Mouse (Mus musculus) right cerebral cortex, postnatal 14 days (tissue): ENCODE results near the gene Csrnp3.
A peak's percentile ranks its signal among the peaks of the same experiment; 100 is the strongest.

Experiments used
- DNase-seq: peaks from one replicate; pipeline ENCODE4 v3.0.0; 2022

Gene Csrnp3

DNA sequence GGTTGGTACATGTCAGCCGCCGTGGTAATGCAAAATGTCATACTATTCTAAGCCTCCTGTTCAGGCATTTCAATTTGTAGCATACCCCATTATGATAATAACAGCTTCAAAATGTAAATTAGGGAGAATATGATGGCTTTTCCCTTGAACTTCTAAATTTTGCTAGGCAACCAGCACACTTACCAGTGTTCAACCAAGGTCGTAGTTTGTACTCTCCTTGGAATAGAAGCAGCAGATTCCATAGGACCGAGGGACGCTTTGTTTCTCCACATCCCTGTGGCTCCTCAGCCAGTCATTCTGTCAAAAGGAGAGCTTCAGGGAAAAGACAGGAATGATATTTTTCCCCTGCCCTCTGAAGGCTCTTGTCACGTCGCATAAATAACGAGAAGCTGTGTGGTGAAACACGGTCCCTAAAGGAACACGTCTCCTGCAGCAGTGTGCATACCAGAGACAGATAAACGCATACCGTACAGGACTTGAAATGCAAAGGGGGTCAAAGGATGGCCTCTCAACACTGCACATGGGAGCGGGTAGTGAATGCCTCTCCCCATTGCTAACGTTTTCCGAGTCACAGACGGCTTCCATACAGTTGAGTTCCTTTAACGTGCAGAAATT, 108.3 kb downstream of the Csrnp3 start:
- no peak for DNase-seq

DNA sequence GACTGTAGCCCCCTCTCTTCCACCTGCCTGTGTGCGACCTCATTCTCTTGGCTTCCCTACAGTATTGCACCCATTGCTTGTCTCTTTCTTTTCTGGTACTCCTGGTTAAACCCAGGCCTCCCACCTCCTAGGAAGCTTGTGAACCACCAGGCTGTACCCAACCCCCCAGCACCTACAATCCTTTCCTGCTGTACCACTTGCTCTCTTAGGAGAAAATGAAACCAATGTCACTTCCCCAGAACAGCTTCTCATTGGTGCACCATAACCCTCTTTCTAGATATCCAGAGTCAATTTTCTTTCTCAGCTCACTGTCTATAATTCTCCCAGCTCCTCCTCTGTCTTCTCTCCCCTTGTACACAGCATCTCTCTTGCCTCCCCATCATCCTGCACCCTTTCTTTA, 110.2 kb downstream of the Csrnp3 start:
- no peak for DNase-seq

DNA sequence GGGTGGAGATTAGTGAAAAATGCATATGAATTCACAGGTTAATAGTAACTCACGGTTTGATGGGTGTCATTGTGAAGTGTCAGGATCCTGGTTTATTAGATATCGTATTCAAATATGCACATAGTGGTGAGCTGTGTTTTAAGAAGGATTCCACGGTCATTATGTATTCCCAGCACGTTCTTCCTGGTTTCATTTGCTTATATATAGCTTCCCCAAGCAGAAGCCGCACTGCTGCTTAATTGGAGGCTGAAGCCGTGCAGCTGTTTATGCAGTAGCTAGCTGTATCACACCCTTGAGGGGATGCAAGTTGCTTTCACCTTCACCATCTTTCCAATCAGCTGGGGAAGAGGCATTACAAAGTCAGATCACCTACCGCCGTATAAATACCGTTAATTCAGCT, 111.2 kb downstream of the Csrnp3 start:
- DNase-seq, result no peak

DNA sequence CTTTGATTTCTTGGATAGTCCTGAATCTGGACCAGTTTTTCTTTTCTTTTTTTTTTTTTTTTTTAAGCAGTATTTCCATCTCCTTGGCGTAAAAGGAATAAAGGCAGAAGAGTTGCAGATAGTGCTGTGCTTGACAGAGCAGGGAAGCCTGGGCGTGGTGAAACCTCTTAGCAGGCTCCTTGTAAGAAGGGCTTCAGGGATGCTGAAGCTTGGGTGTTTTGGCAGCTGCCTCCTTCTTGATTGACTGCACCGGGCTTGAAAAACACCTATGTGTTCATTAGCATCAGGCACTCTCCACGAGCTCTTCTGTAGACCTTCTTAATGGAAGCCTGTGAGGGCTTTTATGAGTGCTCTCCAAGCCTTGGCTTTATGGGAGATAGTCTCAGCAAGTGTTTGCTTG, 117.9 kb downstream of the Csrnp3 start:
- no peak for DNase-seq

DNA sequence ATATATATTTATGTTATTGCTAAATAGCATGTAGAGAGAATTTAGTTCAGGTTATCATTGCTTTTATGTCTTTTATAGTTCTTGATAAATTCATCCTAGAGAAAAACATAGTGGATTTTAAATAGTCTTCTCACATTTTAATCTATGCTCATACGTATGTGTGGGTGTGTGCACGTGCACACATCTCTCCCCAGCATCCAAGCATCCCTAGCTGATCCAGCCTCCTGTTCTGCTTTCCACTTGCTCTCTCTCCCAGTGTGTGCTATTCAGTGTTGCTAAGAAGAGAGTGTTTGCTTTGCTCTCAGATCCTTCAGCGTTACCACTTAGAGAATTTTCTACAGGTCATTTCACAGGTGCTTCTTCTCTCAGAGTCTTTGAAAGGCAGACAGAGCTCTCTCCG, 123.2 kb downstream of the Csrnp3 start:
- no peak for DNase-seq

DNA sequence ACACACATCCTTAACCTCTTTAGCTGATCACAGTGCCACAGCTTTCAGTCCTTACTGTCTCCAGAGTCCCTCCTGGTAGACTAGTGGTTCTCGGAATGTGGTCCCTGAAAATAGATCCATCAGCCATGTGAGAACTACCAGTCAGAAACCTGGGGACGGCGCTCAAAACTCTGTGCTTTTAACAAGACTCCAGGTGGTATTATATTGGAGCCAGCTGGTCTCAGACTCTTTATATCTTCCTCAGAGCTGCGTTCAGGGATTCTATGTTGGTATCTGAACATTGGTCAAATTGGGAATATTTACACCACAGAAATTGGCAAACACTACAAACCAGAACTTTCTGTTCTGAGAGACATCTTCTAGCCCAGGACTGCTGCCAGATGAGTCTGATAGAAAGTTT, 128.3 kb downstream of the Csrnp3 start:
- no peak for DNase-seq

DNA sequence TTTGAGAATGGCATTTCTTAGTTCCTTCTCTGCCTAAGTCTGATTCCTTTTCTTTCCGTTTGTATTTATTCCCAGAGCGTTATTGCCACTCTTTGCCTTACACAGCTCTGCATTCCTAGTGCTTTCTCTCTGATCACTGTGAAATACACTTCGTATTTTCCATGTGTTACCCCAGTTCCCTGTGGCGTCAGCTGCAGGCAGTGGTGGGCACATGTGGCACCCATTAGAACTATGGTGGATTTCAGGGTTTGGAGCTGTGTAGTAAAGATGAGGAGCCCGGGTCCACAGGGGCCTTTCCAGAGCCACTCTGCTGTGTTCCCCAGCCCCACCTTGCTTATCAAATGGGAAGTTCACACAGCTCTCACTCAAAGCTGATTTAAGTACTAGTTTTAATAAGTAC, 129.8 kb downstream of the Csrnp3 start:
- no peak for DNase-seq

DNA sequence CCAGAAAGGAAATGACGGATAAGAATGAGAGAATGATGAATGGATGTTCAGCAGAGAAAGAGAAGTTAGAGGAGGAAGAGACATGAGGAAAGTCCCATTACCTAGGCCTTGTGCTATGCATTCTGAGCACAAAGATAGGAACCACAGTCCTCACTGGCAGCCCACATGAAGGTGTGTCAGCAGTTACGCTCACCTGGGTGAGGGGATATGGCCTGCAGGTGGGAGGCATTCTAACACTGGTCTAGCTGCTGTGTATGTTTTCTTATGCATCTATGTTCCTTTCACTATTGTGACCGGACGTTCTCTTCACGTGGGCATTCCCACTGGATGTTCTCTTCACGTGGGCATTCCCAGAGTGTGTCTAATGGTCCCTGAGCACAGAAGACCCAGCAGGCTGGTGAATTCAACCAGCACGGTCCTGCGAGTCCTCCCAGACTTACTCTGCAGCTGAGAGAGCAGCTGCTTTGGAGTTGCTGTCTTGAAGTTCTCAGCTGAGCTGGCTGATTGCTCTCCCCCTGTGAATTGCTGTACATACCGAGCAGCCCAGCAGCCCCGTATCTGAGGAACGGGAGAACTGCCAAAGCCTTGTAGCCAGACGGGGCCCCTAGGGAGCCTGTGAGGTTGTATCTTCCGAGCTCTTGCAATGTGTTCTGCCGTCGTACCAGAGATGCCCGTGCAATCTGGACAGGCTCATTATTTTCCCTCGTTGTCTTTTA, 133.9 kb downstream of the Csrnp3 start:
- peak; percentile 21 for DNase-seq

DNA sequence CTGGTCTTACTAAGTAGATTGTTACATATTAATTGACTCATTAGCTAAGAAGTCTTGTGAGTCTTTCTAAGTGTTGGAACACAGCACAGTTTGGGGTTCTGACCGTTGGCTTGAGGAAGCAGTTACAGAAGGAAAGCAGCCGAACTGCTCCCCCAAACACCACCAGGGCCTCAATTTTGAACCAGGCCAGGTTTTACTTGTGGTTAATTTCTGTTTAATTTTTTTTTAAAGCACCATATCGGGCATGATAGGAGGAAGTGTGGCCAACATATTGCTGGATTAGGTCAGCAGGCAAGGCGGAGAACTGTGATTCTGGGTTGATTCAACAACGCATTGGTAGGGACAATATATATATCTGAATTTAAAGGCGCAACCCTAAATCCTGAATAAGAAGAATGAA, 135.9 kb downstream of the Csrnp3 start:
- no peak for DNase-seq

DNA sequence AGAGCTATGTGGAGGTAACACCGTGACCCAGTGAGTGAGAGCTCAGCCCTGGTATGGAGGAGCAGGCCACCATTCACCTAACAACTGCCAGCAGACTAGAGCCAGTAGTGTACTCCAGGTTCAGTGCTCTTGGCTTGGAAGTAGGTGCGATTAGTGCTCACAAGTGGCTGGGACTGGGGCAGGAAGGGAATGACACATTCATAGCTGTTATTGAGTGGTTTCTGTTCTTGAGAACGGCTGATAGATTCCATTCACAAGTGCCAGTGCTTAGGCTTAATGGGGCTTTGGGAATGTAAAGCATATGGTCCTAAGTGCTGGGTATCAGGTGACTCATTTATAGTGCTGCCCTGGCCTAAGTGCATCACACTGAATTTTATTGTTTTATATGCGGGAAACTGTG, 136.4 kb downstream of the Csrnp3 start:
- DNase-seq, result no peak

DNA sequence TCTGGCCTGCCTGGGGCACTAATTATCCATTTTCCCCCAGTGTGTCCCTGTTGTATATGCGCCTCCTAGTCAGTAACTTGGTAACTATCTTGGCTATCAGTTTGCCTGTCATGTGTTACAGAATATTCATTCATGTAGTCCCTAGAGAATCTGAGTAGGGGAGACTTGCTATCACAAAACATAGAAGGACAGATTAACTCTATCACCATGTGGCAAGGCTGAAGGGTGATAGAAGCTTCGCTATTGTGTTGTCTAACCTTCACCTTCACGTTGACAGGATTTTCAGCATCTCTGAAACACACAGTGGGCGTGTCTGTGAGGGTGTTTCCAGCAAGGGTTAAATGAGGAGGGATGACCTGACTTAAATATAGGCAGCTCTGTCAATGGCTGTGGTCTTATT, 140.1 kb downstream of the Csrnp3 start:
- no peak for DNase-seq

DNA sequence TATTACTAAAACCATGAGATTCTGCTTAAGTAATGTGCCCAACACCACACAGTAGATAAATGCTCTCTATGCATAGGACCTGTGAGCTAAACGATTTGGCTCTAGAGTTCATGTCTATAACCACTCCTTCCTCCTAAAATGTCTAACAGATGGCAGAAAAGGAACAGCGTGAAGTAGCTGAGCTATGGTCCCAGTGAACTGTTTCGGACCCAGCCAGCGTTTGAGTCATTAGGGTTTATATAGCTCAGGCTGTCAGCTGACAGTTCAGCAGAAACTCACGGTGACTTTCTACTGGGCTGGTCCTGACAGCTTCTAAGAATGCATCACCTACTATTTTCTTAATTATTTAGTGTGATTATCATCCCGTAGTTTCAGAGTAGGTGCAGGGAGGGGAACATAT, 141.5 kb downstream of the Csrnp3 start:
- no peak for DNase-seq

DNA sequence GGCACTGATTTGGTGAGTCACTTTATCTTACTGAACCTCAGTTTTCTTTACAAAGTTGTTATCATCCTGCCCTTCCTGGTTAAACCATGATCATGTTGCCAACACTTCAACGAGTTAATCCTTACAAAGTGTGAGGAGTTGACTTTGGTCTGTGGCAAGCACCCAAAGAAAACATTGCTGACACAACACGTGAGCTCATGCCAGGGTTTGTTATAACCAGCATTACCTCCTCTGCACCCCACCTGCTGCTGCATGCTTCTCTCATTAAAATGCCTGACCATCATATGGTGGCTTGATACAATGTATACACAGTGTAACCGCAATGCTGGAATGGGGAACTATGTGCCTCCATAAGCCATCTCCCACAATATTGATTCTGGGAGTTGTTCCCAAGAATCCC, 142.0 kb downstream of the Csrnp3 start:
- DNase-seq, result no peak

DNA sequence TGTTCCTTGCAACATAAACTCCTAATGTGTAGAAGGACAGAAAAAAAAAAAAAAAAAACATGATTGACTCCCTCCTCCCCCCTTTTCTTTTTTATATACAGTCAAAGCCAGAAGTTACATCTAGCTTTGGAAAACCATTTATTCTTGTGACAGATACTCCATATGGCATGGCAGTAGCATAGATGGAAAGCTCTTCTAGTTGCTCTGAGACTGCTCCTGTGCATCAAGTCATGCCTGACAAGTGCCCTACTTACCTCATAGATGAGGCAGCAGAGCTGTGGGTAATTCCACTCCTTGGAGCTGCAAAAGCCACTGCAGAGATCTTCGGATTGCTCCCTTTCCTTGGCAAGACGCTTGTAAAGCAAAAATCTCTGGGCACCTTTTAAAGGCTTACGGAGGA, 143.2 kb downstream of the Csrnp3 start:
- no peak for DNase-seq

DNA sequence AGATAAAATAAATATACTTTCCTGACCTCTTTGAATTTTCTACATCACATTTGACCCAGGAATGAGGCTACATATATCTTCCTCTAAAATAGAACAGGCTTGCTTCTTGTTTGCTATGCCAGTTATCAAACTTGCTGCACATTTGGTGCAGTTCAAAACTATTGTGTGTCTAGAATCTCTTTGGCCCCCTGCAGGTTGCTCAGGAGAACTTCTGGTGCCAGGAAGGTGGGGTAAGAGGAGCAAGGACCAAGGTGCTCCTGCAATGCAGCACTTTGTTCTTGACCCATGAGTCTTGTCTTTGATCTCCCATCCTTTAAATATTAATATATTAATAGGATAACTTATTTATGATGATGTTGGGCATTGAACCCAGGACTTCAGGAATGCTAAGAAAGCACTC, 144.5 kb downstream of the Csrnp3 start:
- DNase-seq, result no peak

DNA sequence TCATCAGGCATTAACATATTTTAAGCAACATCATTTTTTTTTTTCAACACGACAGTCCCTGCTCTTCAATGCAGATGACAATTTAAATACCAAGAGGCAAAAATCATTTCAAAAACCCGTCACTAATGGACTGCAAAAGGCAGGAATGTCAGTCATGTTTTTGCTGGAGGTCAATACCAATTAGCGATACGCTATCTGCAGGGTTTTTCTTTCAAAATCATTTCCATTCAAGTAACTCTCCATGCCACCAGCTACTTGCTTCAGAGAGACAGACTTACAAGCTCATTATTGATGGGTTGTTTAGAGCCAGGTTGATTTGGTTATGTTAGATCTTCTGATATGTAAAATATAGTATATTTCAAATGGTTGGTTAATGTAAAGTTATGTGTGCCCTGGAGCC, 145.2 kb downstream of the Csrnp3 start:
- DNase-seq, result no peak

DNA sequence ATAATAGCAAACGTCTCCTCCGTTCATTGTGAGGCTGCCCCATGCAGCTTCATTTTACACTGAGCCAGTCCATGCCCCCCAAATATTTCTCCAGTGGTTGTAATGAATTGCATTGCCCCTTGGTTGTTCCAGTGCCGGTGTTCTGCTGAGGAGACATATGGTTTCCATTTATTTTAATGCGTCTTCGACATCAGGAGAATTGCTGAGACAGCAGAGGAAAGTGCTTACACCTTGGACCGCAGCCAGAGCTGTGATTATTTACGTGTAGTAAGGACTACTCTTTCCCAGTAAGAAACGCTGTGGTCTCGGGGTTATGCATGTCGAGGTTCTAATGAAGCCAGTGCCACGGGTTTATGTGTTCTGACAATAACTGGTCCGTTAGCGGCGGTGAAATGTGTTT, 147.8 kb downstream of the Csrnp3 start:
- no peak for DNase-seq

DNA sequence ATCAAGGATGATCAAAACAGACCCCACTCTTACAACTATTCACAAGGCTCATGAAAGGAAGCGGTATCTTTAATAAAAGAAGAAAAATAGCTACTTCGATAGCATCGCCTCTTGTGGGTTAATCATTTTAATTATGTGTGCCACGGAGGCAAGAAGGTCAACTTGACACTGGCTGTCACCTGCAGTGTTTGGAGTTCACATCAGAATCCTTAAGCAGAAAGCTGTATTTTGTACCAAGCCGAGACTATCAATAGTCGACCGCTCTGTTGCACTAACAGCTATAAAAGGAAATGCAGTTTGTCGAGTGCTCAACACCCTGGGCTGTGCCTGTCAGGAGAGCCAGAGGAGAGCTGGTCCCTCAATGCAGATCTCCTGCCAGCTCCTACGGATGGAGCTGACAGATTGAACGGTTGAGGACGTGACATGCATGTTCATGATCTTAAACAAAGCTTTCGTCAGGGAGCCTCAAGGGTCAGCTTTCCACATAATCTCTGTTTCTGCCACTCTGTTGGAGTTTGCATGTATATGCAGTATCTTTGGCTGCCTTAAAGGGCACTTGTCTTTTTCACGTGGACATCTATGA, 149.4 kb downstream of the Csrnp3 start:
- no peak for DNase-seq

DNA sequence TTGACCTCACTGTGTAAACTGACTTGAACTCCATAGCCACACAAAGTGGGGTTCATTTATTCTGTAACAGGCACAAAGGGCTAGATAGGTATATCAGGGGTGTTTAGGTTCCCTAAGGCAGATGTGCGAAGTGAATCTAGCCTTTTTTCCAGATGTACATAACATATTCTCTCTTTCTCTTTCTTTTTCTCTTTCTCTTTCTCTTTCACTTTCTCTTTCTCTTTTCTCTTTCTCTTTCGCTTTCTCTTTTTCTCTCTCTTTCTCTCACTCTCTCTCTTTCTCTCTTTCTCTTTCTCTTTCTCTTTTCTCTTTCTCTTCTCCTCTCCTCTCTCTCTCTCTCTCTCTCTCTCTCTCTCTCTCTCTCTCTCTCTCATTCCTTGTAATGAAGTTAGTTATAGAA, 153.2 kb downstream of the Csrnp3 start:
- DNase-seq, result no peak

DNA sequence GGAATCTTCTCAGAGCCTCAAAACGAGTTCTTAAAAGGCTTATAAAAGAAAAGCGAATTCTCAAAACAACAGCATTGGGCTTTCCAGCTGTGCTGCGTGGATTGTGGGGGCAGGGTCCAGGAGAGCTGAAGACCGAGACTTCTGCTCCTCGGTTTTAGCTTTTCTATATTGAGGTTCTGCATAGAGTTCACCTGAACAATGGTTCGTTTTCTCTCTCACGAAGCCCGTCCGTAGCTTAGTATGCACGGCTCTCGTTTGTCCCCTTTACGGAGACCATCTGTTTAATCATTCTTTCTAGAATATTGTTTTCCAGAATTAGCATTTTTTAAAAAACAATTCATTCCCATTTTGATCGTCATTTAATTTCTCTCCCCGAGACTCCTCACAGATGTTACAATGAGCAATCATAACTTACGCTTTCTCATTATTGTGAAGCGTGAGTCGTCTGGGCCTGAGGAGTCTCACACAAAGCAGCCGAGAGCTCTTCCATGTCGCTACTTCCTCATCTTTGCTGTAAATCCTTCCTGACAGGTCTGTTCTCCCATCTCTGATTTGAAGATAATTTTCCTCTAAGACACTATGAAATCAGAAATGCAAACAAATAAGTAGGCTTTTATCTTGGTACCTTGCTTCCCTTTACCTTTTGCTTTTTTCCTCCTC, 163.6 kb downstream of the Csrnp3 start:
- DNase-seq, result no peak

DNA sequence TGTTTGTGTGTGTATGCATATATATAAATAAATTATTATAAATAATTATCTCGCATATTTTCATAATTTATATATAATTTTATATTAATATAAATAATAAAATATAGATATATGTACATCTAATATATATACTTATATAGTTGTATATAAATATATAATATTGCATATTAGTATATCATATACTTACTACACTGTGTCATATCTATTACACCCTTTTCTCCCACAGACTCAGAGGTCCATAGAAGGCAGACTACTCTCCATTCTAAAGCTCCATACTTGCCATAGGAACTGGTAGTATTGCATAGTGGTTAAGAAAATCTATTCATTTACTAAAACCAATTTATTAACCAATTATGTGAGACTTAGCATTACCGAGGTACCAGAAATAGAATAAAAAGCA, 164.1 kb downstream of the Csrnp3 start:
- no peak for DNase-seq

DNA sequence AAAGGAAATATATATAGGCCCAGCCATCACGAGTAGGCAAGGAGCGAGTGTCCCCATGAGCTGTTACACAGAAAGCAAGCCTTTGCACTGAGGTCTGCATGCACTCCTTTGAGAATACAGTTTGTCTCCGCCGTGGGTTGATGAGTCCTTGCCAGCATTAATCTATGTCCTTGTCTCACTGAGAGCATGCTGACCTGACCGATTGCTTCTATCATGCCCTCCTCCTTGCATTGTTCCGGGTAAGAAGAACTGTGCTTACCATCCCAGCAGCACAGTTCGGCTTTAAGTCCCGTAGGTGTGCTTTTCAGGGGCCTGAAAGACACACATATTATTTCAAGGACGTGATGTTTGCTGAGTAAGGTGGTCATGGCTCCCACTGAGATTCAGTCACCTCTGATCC, 173.1 kb downstream of the Csrnp3 start:
- DNase-seq, result no peak

DNA sequence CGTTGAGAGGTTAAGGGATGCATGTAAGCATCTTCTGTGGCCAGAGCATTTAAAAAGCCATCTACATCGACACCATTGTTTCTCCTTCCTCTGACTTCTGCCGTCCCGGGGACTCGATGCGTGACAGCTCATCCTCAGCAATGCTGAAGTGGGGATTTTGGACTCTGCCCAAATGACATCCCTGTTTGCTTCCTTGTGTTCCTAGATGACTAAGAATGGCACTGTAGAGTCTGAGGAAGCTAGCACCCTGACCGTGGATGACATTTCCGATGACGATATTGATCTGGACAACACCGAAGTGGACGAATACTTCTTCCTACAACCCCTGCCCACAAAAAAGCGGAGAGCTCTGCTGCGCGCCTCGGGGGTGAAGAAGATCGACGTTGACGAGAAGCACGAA, 173.7 kb downstream of the Csrnp3 start:
- no peak for DNase-seq

DNA sequence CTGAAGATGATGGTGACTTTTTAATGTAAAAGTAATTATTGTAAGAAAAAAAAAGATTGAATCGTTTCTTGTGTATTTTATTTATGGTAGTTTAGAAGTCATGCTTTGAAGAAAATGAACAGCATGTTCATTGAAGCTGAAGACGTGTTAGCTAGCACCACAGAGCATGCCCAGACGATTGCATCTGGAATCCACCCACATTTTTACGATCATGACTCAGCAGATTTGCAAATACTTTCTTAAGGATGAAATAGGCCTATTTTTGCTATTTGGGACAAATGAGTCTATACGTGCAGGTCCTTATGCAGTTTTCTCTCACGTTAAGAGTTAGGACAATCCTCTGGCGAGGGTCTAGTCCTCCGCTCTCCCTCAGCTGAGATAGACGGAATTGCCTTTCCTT, 177.9 kb downstream of the Csrnp3 start:
- DNase-seq, result no peak
